ENCODE assay signal across 24 mouse cellular contexts in the genomic region with DNA sequence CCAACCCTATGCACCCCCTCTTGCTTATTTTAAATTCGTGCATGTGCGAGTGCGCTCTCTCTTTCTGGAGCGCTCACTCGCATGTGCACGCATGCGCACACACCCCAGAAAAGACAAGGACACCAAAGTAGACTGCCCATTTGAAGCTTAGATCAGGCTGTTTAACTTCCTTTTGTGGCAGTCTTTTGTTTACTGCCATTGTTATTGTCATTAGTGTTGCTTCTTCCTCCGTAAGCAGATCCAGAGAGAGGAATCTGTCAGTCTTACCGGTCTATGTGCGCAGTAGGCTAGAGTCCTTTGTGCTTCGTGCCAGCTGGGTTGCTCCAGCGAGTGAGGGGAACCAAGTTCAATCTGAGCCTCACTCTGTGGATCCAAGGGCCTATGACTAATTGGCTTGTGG. TPM values are rescaled to one million over a fixed set of nuclear protein-coding genes. Genes with fewer than 3 reads are reported as not detected.
DNase-seq lines count a peak whose midpoint lies in the region; ATAC-seq and TF ChIP-seq lines count a peak whose summit lies in the region.
"Had no signal": no experiment of that assay in that cellular context is flagged by ENCODE, and none has a peak within 500 bp of the region (broad histone marks: within the 10 kb centered on the region; RNA-seq: fewer than 3 reads in every experiment).

No protein-coding gene starts in this region.

- TF ChIP-seq EP300 in liver, postnatal 0 days (IDR thresholded peaks at IDR 0.05; ENCODE audit: low read depth), result no peak

- H3K4me2 ChIP-seq in liver, embryonic 11.5 days, result no peak overlapping the region
- H3K4me2 ChIP-seq in liver, postnatal 0 days (ENCODE audit: low read depth, low read length), result no peak overlapping the region
- H3K4me2 ChIP-seq: embryonic facial prominence, embryonic 12.5 days; heart, embryonic 13.5 days; intestine, embryonic 15.5 days; limb, embryonic 13.5 days; liver, embryonic 12.5 days had no signal

- WGBS in liver, embryonic 11.5 days, result 79% methylated on average over 12 of the region's 12 CpGs
- WGBS in liver, postnatal 0 days (ENCODE audit: insufficient replicate concordance), result 85% methylated on average over 12 of the region's 12 CpGs

- DNase-seq in liver, embryonic 11.5 days (ENCODE audit: low spot score), result peak; percentile 20
- DNase-seq in liver, postnatal 0 days, result no peak
- DNase-seq in ES-CJ7 (ENCODE audit: low read depth, low spot score), result peak; percentile 20
- peak; percentile 1 for DNase-seq in testis, postnatal 14 days (ENCODE audit: low spot score)
- DNase-seq in layer of hippocampus, adult 8-10 months (ENCODE audit: low spot score in 2 of 2), result no peak
- DNase-seq in heart, postnatal 25 days (ENCODE audit: low spot score), result no peak
- DNase-seq: adrenal gland, postnatal 10 days; cerebellum, adult 11 months; cerebellum, adult 9-11 months; embryo, embryonic 11 days; heart, adult 2 months; heart, postnatal 10 days; kidney, adult 9 months; kidney, postnatal 10 days; midbrain, embryonic 14.5 days had no signal

- H3K9ac ChIP-seq in liver, embryonic 11.5 days (ENCODE audit: low read depth, low read length), result no peak overlapping the region
- no peak overlapping the region for H3K9ac ChIP-seq in liver, postnatal 0 days (replicated peaks)
- H3K9ac ChIP-seq: embryonic facial prominence, embryonic 12.5 days; heart, embryonic 13.5 days; intestine, embryonic 15.5 days; limb, embryonic 13.5 days; liver, embryonic 12.5 days had no signal

- no peak for ATAC-seq in liver, embryonic 11.5 days (replicated peaks; ENCODE audit: low FRiP score)
- ATAC-seq in liver, postnatal 0 days, result no peak
- ATAC-seq: forebrain, embryonic 16.5 days; hindbrain, embryonic 16.5 days; intestine, embryonic 15.5 days; liver, embryonic 12.5 days; lung, postnatal 0 days had no signal

- H3K36me3 ChIP-seq in liver, embryonic 11.5 days (ENCODE audit: control insufficient read depth, insufficient read depth, low read length), result no peaks in the 10 kb centered on the region
- H3K36me3 ChIP-seq in liver, postnatal 0 days (replicated peaks; ENCODE audit: insufficient read depth, low read length), result 0 out of 2 replicates have a peak, but pooled peaks cover 3% of the 10 kb centered on the region
- H3K36me3 ChIP-seq: embryonic facial prominence, embryonic 12.5 days; heart, embryonic 13.5 days; intestine, embryonic 15.5 days; limb, embryonic 13.5 days had no signal

- no peaks in the 10 kb centered on the region for H3K9me3 ChIP-seq in liver, embryonic 11.5 days (ENCODE audit: control insufficient read depth, low read length)
- no peaks in the 10 kb centered on the region for H3K9me3 ChIP-seq in liver, postnatal 0 days (ENCODE audit: low read length)
- H3K9me3 ChIP-seq: embryonic facial prominence, embryonic 12.5 days; heart, embryonic 13.5 days; intestine, embryonic 15.5 days; limb, embryonic 13.5 days; liver, embryonic 12.5 days had no signal

- no peak overlapping the region for H3K27ac ChIP-seq in liver, embryonic 11.5 days (ENCODE audit: low read depth, low read length)
- no peak overlapping the region for H3K27ac ChIP-seq in liver, postnatal 0 days (ENCODE audit: low read depth)
- H3K27ac ChIP-seq in bone marrow macrophage, adult 2 months (ENCODE audit: insufficient read depth, low read depth, low read length), result peak overlapping the region; percentile 50
- H3K27ac ChIP-seq: embryonic facial prominence, embryonic 12.5 days; heart, adult 2 months; heart, embryonic 13.5 days; intestine, embryonic 15.5 days; limb, embryonic 13.5 days; liver, embryonic 12.5 days had no signal

- H3K27me3 ChIP-seq in liver, embryonic 11.5 days (replicated peaks; ENCODE audit: control insufficient read depth, insufficient read depth, low read length), result no peaks in the 10 kb centered on the region
- H3K27me3 ChIP-seq in liver, postnatal 0 days (ENCODE audit: insufficient read depth, low read length), result no peaks in the 10 kb centered on the region
- H3K27me3 ChIP-seq: embryonic facial prominence, embryonic 12.5 days; heart, embryonic 13.5 days; intestine, embryonic 15.5 days; limb, embryonic 13.5 days; liver, embryonic 12.5 days had no signal

- TF ChIP-seq POLR2A in bone marrow macrophage, adult 2 months (IDR thresholded peaks at IDR 0.05; ENCODE audit: borderline replicate concordance, low read depth, low read length), result no peak

- no peak overlapping the region for H3K4me3 ChIP-seq in liver, embryonic 11.5 days (ENCODE audit: low read depth, low read length)
- H3K4me3 ChIP-seq in liver, postnatal 0 days (ENCODE audit: low read depth, low read length), result no peak overlapping the region
- no peak overlapping the region for H3K4me3 ChIP-seq in bone marrow macrophage, adult 2 months (ENCODE audit: insufficient read depth, low read length)
- H3K4me3 ChIP-seq: embryonic facial prominence, embryonic 12.5 days; heart, adult 2 months; heart, embryonic 13.5 days; intestine, embryonic 15.5 days; limb, embryonic 13.5 days; liver, embryonic 12.5 days had no signal

- intact Hi-C loops in heart, postnatal 25 days (cut with DNase I), result loop anchor here (5.0 kb wide), 1 partner anchor 45 kb away; no protein-coding TSS in a partner anchor

- TF ChIP-seq CTCF in liver, postnatal 0 days (IDR thresholded peaks at IDR 0.05; ENCODE audit: low read depth), result no peak
- no peak for TF ChIP-seq CTCF in bone marrow macrophage, adult 2 months (IDR thresholded peaks at IDR 0.05; ENCODE audit: low read depth, low read length)

- peaks cover 12% of the 10 kb centered on the region for H3K4me1 ChIP-seq in liver, embryonic 11.5 days (replicated peaks; ENCODE audit: control insufficient read depth, insufficient read depth, low read length)
- peaks cover 48% of the 10 kb centered on the region for H3K4me1 ChIP-seq in liver, postnatal 0 days (ENCODE audit: insufficient read depth)
- peaks cover 52% of the 10 kb centered on the region for H3K4me1 ChIP-seq in bone marrow macrophage, adult 2 months (ENCODE audit: control insufficient read depth, insufficient read depth, low read length)

RNA-seq across cellular contexts. Expression of a gene that starts 1.7 kb away (rescaled TPM):
- polyA plus RNA-seq in liver, embryonic 11.5 days (2014; fragmentation: Nextera tagmentation; extraction: Ambion mirVana), result 13.2 and 14.2 TPM in 2 replicates
- polyA plus RNA-seq in liver, postnatal 0 days (2015; fragmentation: Nextera tagmentation; extraction: Ambion mirVana), result 5.1 and 6.2 TPM in 2 replicates
- 49.1 and 55.0 TPM in 2 replicates for polyA plus RNA-seq in bone marrow macrophage, adult 2 months (2012; ENCODE audit: insufficient read depth, insufficient read length, missing spikeins)
- 10 to 100 TPM; 10.6 to 16.8 (median 14.6) TPM for total RNA-seq in layer of hippocampus, adult 8-10 months (2022)
- total RNA-seq in heart, postnatal 25 days (2021), result 10 to 100 TPM; 10.4 to 13.5 TPM

Comparison
In these comparisons a context has a peak if more than half of its experiments do, and no peak if none do; other contexts are left out.
1. DNase-seq: peak in liver, embryonic 11.5 days (single experiment), ES-CJ7 (single experiment) and testis, postnatal 14 days (single experiment); none in liver, postnatal 0 days (single experiment), layer of hippocampus, adult 8-10 months (0 of 2) and heart, postnatal 25 days (single experiment).